Mouse (Mus musculus) neutrophil, adult 59 days (primary cell): Measurements from ENCODE around the gene Zbtb32. TPM values are rescaled to one million over a fixed set of nuclear protein-coding genes. Genes with fewer than 3 reads are reported as not detected.

ENCODE experiments used
- total RNA-seq, 2 experiments: library from RNA; stranded (reverse); gene quantifications; 1 replicate in 1 of 2; 2 replicates in 1 of 2; pipeline ENCODE4 v1.2.4; 2023

Zbtb32 gene
- under 1 TPM; 0.20 to 0.22 TPM for total RNA-seq

GRCm38 (mm10) chr7:30598786-30599185 lies at the start of gene Zbtb32:
Zbtb32 (minus strand) TSS chr7:30598909.

DNA sequence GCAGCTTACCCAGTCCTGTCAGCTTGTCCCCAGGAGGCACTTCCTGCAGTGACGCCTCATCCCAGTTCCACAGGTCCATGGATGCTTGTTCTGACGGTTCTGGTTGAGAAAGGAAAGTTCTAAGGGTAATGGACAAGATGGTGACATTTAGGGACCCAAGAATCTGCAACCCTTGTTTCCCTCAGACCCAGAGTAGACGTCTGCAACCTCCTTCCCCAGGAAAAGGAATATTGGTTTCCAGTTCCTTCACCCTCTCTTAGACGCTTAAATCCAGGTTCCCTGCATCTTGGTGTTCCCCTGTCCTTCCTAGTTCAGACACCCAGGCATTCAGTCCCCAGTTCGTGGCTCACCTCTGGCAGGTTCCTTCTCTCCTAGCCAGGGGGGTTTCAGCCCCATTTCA lies 37.0 kb upstream of the Zbtb32 start, which contains the start of gene Etv2:
TSS of gene Etv2 (minus strand) at position 101 of the 400 bp plus-strand sequence.

DNA sequence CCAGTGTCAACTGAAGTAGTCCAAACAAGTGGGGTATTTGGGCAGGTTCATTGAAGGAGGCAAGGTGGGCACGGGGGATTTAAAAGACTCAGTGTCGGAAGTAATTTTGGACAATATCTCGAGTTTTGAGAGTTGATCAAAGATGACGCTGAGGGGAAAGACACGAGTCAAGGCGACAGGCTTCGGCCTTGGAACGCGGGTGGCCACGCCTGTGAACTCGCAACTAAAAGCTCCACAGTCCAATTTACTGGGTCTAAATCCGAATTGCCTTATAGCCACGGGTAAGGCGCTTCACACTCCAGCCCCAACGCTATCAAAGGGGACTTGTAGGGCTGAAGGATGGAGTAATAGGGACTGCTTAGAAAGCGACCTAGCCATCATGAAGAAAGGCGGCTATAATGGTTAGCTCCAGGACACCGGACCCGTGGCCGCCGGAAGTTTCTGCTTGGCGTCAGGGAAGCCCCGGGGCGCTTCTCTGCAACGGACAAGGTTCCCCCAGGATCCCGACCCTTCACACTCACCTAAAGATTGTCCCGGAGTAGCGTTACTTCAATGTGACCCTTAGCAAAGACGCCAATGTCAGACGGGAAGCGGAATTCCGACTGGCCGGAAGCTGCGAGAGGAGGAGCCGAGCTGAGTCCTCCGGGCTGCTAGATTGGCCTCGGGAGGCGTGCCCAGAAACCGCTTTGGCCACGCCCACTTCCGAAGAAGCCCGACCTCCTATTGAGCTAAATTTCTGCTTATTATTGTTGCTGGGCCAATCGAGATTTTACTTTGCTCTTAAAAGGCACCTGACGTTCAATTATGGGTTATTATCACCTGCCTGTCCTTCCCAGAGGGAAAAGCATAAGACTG lies 27.0 kb upstream of the Zbtb32 start, which contains the start of gene Cox6b1:
TSS of gene Cox6b1 (minus strand) at position 622 of the 855 bp plus-strand sequence.

GRCm38 (mm10) chr7:30612654-30613402 lies 14.1 kb upstream of the Zbtb32 start, which contains the start of gene Upk1a:
Upk1a (minus strand) TSS chr7:30612847.

GRCm38 (mm10) chr7:30588676-30589434 lies 9.9 kb downstream of the Zbtb32 start, which contains the start of gene Kmt2b:
Kmt2b (minus strand) TSS chr7:30588726.

GRCm38 (mm10) chr7:30564970-30565571 lies 33.6 kb downstream of the Zbtb32 start, which contains the start of gene Igflr1:
Igflr1 (plus strand) TSS chr7:30565427.

GRCm38 (mm10) chr7:30563117-30563905 lies 35.4 kb downstream of the Zbtb32 start, which contains the start of the genes U2af1l4, Gm49396 and Psenen:
U2af1l4 (plus strand) TSS chr7:30563301.
Gm49396 (plus strand) TSS chr7:30563344.
Psenen (minus strand) TSS chr7:30563627.

DNA sequence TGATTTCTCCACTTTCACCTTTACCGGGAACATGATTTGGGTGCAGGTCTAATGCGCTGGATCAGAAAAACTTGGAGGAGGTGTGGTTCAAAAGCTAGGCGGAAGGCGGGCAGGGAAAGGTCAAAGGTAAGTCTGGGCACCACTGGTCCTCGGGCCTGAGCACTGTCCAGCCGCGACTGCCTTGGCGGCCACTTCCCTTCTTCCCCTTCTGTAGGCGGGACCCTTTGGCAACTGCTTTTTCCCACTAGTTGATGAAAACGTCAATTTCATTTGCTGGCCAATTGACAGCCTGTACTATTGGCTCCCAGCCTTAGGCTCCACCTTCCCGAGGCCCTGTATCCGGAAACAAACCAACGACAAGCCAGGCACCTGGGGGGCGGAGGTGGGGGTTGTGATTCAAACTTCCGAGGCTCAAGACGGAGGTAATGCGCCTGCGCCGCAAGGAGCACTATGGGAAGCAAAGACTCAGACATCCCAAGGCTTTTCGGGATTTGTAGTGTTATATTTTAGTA lies 39.2 kb downstream of the Zbtb32 start, which contains the start of gene Lin37:
TSS of gene Lin37 (minus strand) at position 396 of the 512 bp plus-strand sequence.

DNA sequence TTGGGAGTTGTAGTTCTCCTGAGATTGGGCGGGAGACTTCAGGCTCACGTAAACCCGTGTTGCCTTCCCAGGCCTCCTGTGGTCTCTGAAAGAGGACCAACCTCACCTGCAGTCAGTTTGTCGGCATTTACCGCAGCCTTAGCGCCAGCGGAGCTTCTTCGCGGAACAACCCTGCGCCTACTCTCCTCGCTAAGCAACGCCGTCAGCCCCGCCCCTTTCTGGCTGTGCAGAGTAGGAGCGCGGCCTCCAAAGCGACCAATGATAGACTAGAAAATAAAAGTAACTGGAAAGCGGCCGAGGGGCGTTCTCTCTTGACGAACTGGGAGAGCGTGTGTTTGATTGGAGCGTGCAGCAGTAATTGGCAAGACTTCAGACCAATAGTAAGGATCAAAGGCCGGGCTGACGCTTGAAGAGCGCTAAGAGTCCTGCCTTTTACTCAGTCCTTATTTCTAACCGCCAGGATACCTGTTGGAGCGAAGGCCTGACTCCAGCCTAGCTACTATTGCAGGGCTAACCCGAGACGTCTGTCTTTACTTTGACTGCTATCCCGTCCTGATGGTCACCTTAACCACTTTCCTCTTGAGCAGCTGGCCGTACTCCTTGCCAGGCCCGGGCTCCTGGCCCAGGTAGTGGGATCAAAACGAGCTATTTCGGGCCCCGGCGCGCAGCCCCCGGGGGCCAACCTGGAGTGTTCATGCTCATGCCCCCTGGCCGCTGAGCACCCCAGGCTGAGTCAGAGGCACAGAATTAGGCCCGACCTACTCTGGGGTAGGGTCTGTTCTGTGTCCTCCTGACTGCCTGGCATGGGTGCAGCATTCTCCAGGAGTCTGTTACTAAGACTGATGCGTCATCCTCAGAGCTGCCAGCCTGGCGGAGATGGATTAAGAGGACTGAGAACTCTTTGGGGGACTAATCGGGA lies 46.3 kb downstream of the Zbtb32 start, which contains the start of the genes Hspb6 and Proser3:
TSS of gene Hspb6 (plus strand) at position 77 of the 919 bp plus-strand sequence.
TSS of gene Proser3 (minus strand) at position 198 of the 919 bp plus-strand sequence.

Other genes starting within 250 kb of the Zbtb32 start
- not detected for gene Lrfn3, start 236.1 kb downstream of the Zbtb32 start, total RNA-seq
- 1,000 to 10,000 TPM; 2,122 to 2,210 TPM for gene Tyrobp, start 185.1 kb downstream of the Zbtb32 start, total RNA-seq
- gene Hcst, start 179.1 kb downstream of the Zbtb32 start, total RNA-seq = 100 to 1,000 TPM; 116 to 123 TPM
- gene Nfkbid, start 177.2 kb downstream of the Zbtb32 start, total RNA-seq = 10 to 100 TPM; 65.6 to 78.9 TPM
- gene Aplp1, start 153.4 kb downstream of the Zbtb32 start, total RNA-seq = under 1 TPM in 1 of 2 experiments, not detected in 1; 0.27 TPM
- not detected for gene Kirrel2, start 141.2 kb downstream of the Zbtb32 start, total RNA-seq
- gene Nphs1, start 140.6 kb downstream of the Zbtb32 start, total RNA-seq = not detected
- gene Prodh2, start 105.3 kb downstream of the Zbtb32 start, total RNA-seq = not detected
- 10 to 100 TPM; 14.2 to 14.6 TPM for gene Arhgap33, start 63.8 kb downstream of the Zbtb32 start, total RNA-seq
- 1 to 10 TPM; 5.1 to 7.4 TPM for gene Hspb6, start 46.7 kb downstream of the Zbtb32 start, total RNA-seq
- gene Proser3, start 46.6 kb downstream of the Zbtb32 start, total RNA-seq = 1 to 10 TPM; 6.0 to 6.3 TPM
- gene Lin37, start 39.1 kb downstream of the Zbtb32 start, total RNA-seq = 10 to 100 TPM; 30.4 to 32.0 TPM
- 10 to 100 TPM; 40.8 to 45.4 TPM for gene U2af1l4, start 35.6 kb downstream of the Zbtb32 start, total RNA-seq
- 1 to 10 TPM; 3.2 to 6.2 TPM for gene Gm49396, start 35.6 kb downstream of the Zbtb32 start, total RNA-seq
- 100 to 1,000 TPM; 120 to 121 TPM for gene Psenen, start 35.3 kb downstream of the Zbtb32 start, total RNA-seq
- gene Igflr1, start 33.5 kb downstream of the Zbtb32 start, total RNA-seq = 1 to 10 TPM; 3.7 to 5.5 TPM
- gene Kmt2b, start 10.2 kb downstream of the Zbtb32 start, total RNA-seq = 10 to 100 TPM; 51.3 to 54.4 TPM
- not detected for gene Upk1a, start 13.9 kb upstream of the Zbtb32 start, total RNA-seq
- 100 to 1,000 TPM; 236 to 250 TPM for gene Cox6b1, start 27.2 kb upstream of the Zbtb32 start, total RNA-seq
- not detected for gene Etv2, start 36.9 kb upstream of the Zbtb32 start, total RNA-seq
- 10 to 100 TPM; 77.8 to 88.7 TPM for gene Rbm42, start 51.4 kb upstream of the Zbtb32 start, total RNA-seq
- 10 to 100 TPM; 22.3 to 22.8 TPM for gene Haus5, start 66.1 kb upstream of the Zbtb32 start, total RNA-seq
- gene Pmis2, start 72.7 kb upstream of the Zbtb32 start, total RNA-seq = not detected
- not detected for gene 2200002J24Rik, start 100.0 kb upstream of the Zbtb32 start, total RNA-seq
- gene Atp4a, start 113.3 kb upstream of the Zbtb32 start, total RNA-seq = under 1 TPM; 0.37 to 0.58 TPM
- gene Tmem147, start 130.6 kb upstream of the Zbtb32 start, total RNA-seq = 10 to 100 TPM; 26.6 to 35.5 TPM
- not detected for gene Gapdhs, start 144.8 kb upstream of the Zbtb32 start, total RNA-seq
- 1 to 10 TPM; 1.9 to 3.2 TPM for gene Sbsn, start 152.6 kb upstream of the Zbtb32 start, total RNA-seq
- gene Dmkn, start 164.8 kb upstream of the Zbtb32 start, total RNA-seq = 1 to 10 TPM; 1.4 to 3.3 TPM
- gene Krtdap, start 189.0 kb upstream of the Zbtb32 start, total RNA-seq = not detected
- gene Ffar2, start 224.9 kb upstream of the Zbtb32 start, total RNA-seq = 10 to 100 TPM; 38.5 to 40.3 TPM